Mouse (Mus musculus) G1E (cell line): ENCODE data around the gene Egfl8. TPM values are rescaled to one million over a fixed set of nuclear protein-coding genes. Genes with fewer than 3 reads are reported as not detected.

Experiments used
- ATAC-seq: 2 replicates; pipeline ENCODE4 v1.8.0; 2016; ENCODE audit warnings: mild to moderate bottlenecking; ENCODE audit not compliant: insufficient number of reproducible peaks, poor library complexity, low FRiP score, severe bottlenecking; ENCODE audit errors: extremely low read depth
- DNase-seq: peaks from one replicate; pipeline ENCODE4 v3.0.0; 2012; ENCODE audit warnings: low spot score
- H3K27me3 ChIP-seq: 2 replicates; pipeline ENCODE4 v1.6.1; 2012; ENCODE audit warnings: mild to moderate bottlenecking, low read length, inconsistent platforms; ENCODE audit not compliant: insufficient read depth
- H3K36me3 ChIP-seq: replicated peaks from 2 replicates; pipeline ENCODE3; 2012; ENCODE audit warnings: mild to moderate bottlenecking, inconsistent platforms
- H3K4me1 ChIP-seq: 2 replicates; pipeline ENCODE4 v1.6.1; 2012; ENCODE audit warnings: low read depth, low read length, inconsistent platforms, mixed read lengths; ENCODE audit not compliant: insufficient read depth
- H3K4me3 ChIP-seq: 2 replicates; pipeline ENCODE4 v1.5.1; 2012; ENCODE audit warnings: low read depth, mild to moderate bottlenecking, inconsistent platforms, low read length, moderate library complexity, mixed read lengths
- H3K9me3 ChIP-seq: replicated peaks from 2 replicates; pipeline ENCODE4 v1.6.1; 2012; ENCODE audit warnings: inconsistent platforms
- CTCF ChIP-seq: IDR thresholded peaks from 2 replicates; pipeline ENCODE4 v1.5.1; 2012; ENCODE audit warnings: low read depth, low read length, inconsistent platforms, mixed read lengths
- GATA1 ChIP-seq: IDR thresholded peaks from 2 replicates; pipeline ENCODE4 v1.6.1; 2012; ENCODE audit warnings: borderline replicate concordance, low read length, inconsistent platforms, mixed read lengths
- GATA2 ChIP-seq: IDR thresholded peaks from 2 replicates; pipeline ENCODE4 v1.6.1; 2012; ENCODE audit warnings: low read depth, low read length, inconsistent platforms, borderline replicate concordance
- POLR2AphosphoS5 ChIP-seq: IDR thresholded peaks from 2 replicates; pipeline ENCODE4 v1.6.1; 2012; ENCODE audit warnings: low read depth, low read length, inconsistent platforms; ENCODE audit not compliant: insufficient replicate concordance
- TAL1 ChIP-seq: conservative IDR thresholded peaks from 2 replicates; pipeline ENCODE4 v1.6.1; 2012; ENCODE audit warnings: low read depth, low read length, inconsistent platforms, mixed read lengths
- polyA plus RNA-seq: library from polyadenylated mRNA; stranded (reverse); fragments of >175 nt; gene quantifications from 2 replicates; pipeline ENCODE4 v1.2.3, GENCODE M21; 2012
- total RNA-seq, 2 experiments: library from RNA; stranded (forward) in 1 of 2; stranded (reverse) in 1 of 2; fragments of 200-1000 nt in 1 of 2; fragments of >200 nt in 1 of 2; fragmentation: Nextera tagmentation in 1 of 2; gene quantifications; 2 replicates each; pipeline ENCODE4 v1.2.3; 2014 to 2017

Egfl8 gene
- total and polyA plus RNA-seq, 3 experiments, result 0.80 to 1.5 (median 0.93) TPM

DNA sequence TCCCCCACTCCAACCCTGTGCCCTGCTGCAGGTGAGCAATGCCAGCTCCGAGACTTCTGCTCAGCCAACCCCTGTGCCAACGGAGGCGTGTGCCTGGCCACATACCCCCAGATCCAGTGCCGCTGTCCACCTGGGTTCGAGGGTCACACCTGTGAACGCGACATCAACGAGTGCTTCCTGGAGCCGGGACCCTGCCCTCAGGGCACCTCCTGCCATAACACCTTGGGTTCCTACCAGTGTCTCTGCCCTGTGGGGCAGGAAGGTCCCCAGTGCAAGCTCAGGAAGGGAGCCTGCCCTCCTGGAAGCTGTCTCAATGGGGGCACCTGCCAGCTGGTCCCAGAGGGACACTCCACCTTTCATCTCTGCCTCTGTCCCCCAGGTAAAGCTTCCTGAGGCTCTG lies 48.5 kb downstream of the Egfl8 start:
- DNase-seq (no peak), ATAC-seq (no peak)
- no peak overlapping the region for H3K4me3 ChIP-seq
- TF ChIP-seq GATA2 (no peak), POLR2AphosphoS5 (no peak), CTCF (no peak), GATA1 (no peak)
- H3K4me1 ChIP-seq, result peaks cover 16% of the 10 kb centered on the region
- H3K36me3 ChIP-seq, result no peaks in the 10 kb centered on the region
- H3K27me3 ChIP-seq, result peaks cover 58% of the 10 kb centered on the region
- H3K9me3 ChIP-seq, result no peaks in the 10 kb centered on the region

GRCm38 (mm10) chr17:34564796-34565195 lies 51.0 kb downstream of the Egfl8 start:
- H3K4me1 ChIP-seq, result peaks cover 11% of the 10 kb centered on the region
- H3K9me3 ChIP-seq, result no peaks in the 10 kb centered on the region
- peaks cover 51% of the 10 kb centered on the region for H3K27me3 ChIP-seq
- ATAC-seq, result no peak
- H3K36me3 ChIP-seq, result no peaks in the 10 kb centered on the region
- no peak overlapping the region for H3K4me3 ChIP-seq
- DNase-seq, result no peak
- TF ChIP-seq GATA2 (no peak), TAL1 (no peak), POLR2AphosphoS5 (no peak), GATA1 (no peak), CTCF (no peak)

DNA sequence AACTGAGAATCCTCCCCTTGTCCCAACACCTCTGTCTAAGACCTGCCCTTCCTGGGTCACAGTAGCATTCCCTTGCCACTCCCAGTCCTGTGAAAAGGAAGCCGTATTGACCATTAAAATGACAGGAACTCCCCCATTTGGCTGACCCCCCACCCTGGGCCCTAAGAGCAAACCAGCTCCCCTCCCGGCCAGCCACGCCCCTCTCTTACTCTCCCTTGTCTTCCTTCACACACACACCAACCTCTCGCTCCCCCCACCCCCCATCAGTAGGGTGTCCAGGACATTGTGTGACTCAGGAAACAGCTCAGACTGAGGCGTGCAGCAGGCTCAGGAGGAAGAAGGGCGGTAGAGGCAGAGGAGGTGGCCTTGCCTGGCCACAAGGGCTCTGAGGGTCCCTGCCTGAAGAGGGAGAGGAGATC lies 51.8 kb downstream of the Egfl8 start, which contains the start of gene Notch4:
TSS of gene Notch4 (plus strand) at position 266 of the 419 bp plus-strand sequence.
- peaks cover 11% of the 10 kb centered on the region for H3K4me1 ChIP-seq
- DNase-seq, result no peak
- no peak for TF ChIP-seq GATA1
- no peaks in the 10 kb centered on the region for H3K9me3 ChIP-seq
- H3K4me3 ChIP-seq, result no peak within 1 kb of the TSS
- ATAC-seq, result no peak
- peaks cover 51% of the 10 kb centered on the region for H3K27me3 ChIP-seq
- no peaks in the 10 kb centered on the region for H3K36me3 ChIP-seq

- DNase-seq (no peak), ATAC-seq (no peak)
- no peak for TF ChIP-seq GATA1
- TF ChIP-seq TAL1, result no peak
- no peak for TF ChIP-seq GATA2
- Histone ChIP-seq H3K9me3 (no peaks in the 10 kb centered on the region), H3K36me3 (no peaks in the 10 kb centered on the region), H3K4me3 (no peak overlapping the region), H3K27me3 (peaks cover 47% of the 10 kb centered on the region), H3K4me1 (peaks cover 11% of the 10 kb centered on the region)
These were observed 52.4 kb downstream of the Egfl8 start for GRCm38 (mm10) chr17:34563354-34563753.

Other genes starting within 250 kb of the Egfl8 start
Only the 20 nearest of the 22 such genes appear.
- gene BC051142, start 217.2 kb downstream of the Egfl8 start, total RNA-seq (2014; fragmentation: Nextera tagmentation), result not detected in 2 replicates
- 0.05 and 0.17 TPM in 2 replicates for gene BC051142, start 217.2 kb downstream of the Egfl8 start, total RNA-seq (2017)
- gene BC051142, start 217.2 kb downstream of the Egfl8 start, polyA plus RNA-seq, result not detected in 2 replicates
- gene Btnl4, start 138.7 kb downstream of the Egfl8 start, total RNA-seq (2014; fragmentation: Nextera tagmentation), result not detected in 2 replicates
- gene Btnl4, start 138.7 kb downstream of the Egfl8 start, total RNA-seq (2017), result 0.22 TPM in 1 of 2 replicates, not detected in the other
- not detected in 2 replicates for gene Btnl4, start 138.7 kb downstream of the Egfl8 start, polyA plus RNA-seq
- not detected in 2 replicates for gene Btnl6, start 98.6 kb downstream of the Egfl8 start, total RNA-seq (2014; fragmentation: Nextera tagmentation)
- gene Btnl6, start 98.6 kb downstream of the Egfl8 start, total RNA-seq (2017), result 0.11 TPM in 1 of 2 replicates, not detected in the other
- not detected in 2 replicates for gene Btnl6, start 98.6 kb downstream of the Egfl8 start, polyA plus RNA-seq
- 0.19 and 0.60 TPM in 2 replicates for gene Notch4, start 51.7 kb downstream of the Egfl8 start, total RNA-seq (2014; fragmentation: Nextera tagmentation)
- gene Notch4, start 51.7 kb downstream of the Egfl8 start, total RNA-seq (2017), result 0.52 and 0.60 TPM in 2 replicates
- gene Notch4, start 51.7 kb downstream of the Egfl8 start, polyA plus RNA-seq, result 0.34 and 0.88 TPM in 2 replicates
- gene Gpsm3, start 26.2 kb downstream of the Egfl8 start, total RNA-seq (2014; fragmentation: Nextera tagmentation), result 86.3 and 99.5 TPM in 2 replicates
- gene Gpsm3, start 26.2 kb downstream of the Egfl8 start, total RNA-seq (2017), result 33.7 and 43.2 TPM in 2 replicates
- gene Gpsm3, start 26.2 kb downstream of the Egfl8 start, polyA plus RNA-seq, result 399 and 473 TPM in 2 replicates
- gene Pbx2, start 24.7 kb downstream of the Egfl8 start, total RNA-seq (2014; fragmentation: Nextera tagmentation), result 35.8 and 44.2 TPM in 2 replicates
- 25.1 and 39.6 TPM in 2 replicates for gene Pbx2, start 24.7 kb downstream of the Egfl8 start, total RNA-seq (2017)
- gene Pbx2, start 24.7 kb downstream of the Egfl8 start, polyA plus RNA-seq, result 137 and 138 TPM in 2 replicates
- 1.9 and 2.2 TPM in 2 replicates for gene Ager, start 18.1 kb downstream of the Egfl8 start, total RNA-seq (2014; fragmentation: Nextera tagmentation)
- 2.1 TPM in 2 replicates for gene Ager, start 18.1 kb downstream of the Egfl8 start, total RNA-seq (2017)
- gene Ager, start 18.1 kb downstream of the Egfl8 start, polyA plus RNA-seq, result 5.7 and 6.5 TPM in 2 replicates
- 92.0 and 103 TPM in 2 replicates for gene Rnf5, start 12.3 kb downstream of the Egfl8 start, total RNA-seq (2014; fragmentation: Nextera tagmentation)
- 17.4 and 17.7 TPM in 2 replicates for gene Rnf5, start 12.3 kb downstream of the Egfl8 start, total RNA-seq (2017)
- gene Rnf5, start 12.3 kb downstream of the Egfl8 start, polyA plus RNA-seq, result 63.3 and 70.8 TPM in 2 replicates
- 96.3 and 96.4 TPM in 2 replicates for gene Agpat1, start 11.7 kb downstream of the Egfl8 start, total RNA-seq (2014; fragmentation: Nextera tagmentation)
- 24.7 and 25.8 TPM in 2 replicates for gene Agpat1, start 11.7 kb downstream of the Egfl8 start, total RNA-seq (2017)
- gene Agpat1, start 11.7 kb downstream of the Egfl8 start, polyA plus RNA-seq, result 163 and 165 TPM in 2 replicates
- 17.1 and 25.6 TPM in 2 replicates for gene Ppt2, start 12.5 kb upstream of the Egfl8 start, total RNA-seq (2014; fragmentation: Nextera tagmentation)
- gene Ppt2, start 12.5 kb upstream of the Egfl8 start, total RNA-seq (2017), result 5.5 and 5.8 TPM in 2 replicates
- gene Ppt2, start 12.5 kb upstream of the Egfl8 start, polyA plus RNA-seq, result 30.8 and 35.1 TPM in 2 replicates
- not detected in 2 replicates for gene Prrt1, start 13.6 kb upstream of the Egfl8 start, total RNA-seq (2014; fragmentation: Nextera tagmentation)
- gene Prrt1, start 13.6 kb upstream of the Egfl8 start, total RNA-seq (2017), result not detected in 2 replicates
- gene Prrt1, start 13.6 kb upstream of the Egfl8 start, polyA plus RNA-seq, result not detected in 2 replicates
- gene Fkbpl, start 28.8 kb upstream of the Egfl8 start, total RNA-seq (2014; fragmentation: Nextera tagmentation), result 1.6 and 4.7 TPM in 2 replicates
- 11.9 and 22.1 TPM in 2 replicates for gene Fkbpl, start 28.8 kb upstream of the Egfl8 start, total RNA-seq (2017)
- gene Fkbpl, start 28.8 kb upstream of the Egfl8 start, polyA plus RNA-seq, result 6.5 and 7.8 TPM in 2 replicates
- 20.5 and 23.0 TPM in 2 replicates for gene Atf6b, start 31.2 kb upstream of the Egfl8 start, total RNA-seq (2014; fragmentation: Nextera tagmentation)
- 7.8 and 9.2 TPM in 2 replicates for gene Atf6b, start 31.2 kb upstream of the Egfl8 start, total RNA-seq (2017)
- 89.0 and 103 TPM in 2 replicates for gene Atf6b, start 31.2 kb upstream of the Egfl8 start, polyA plus RNA-seq
- 0.08 TPM in 1 of 2 replicates, not detected in the other for gene Tnxb, start 54.6 kb upstream of the Egfl8 start, total RNA-seq (2014; fragmentation: Nextera tagmentation)
- under 0.01 and 0.06 TPM in 2 replicates for gene Tnxb, start 54.6 kb upstream of the Egfl8 start, total RNA-seq (2017)
- not detected in 2 replicates for gene Tnxb, start 54.6 kb upstream of the Egfl8 start, polyA plus RNA-seq
- gene C4b, start 127.9 kb upstream of the Egfl8 start, total RNA-seq (2014; fragmentation: Nextera tagmentation), result not detected in 2 replicates
- gene C4b, start 127.9 kb upstream of the Egfl8 start, total RNA-seq (2017), result 0.33 TPM in 1 of 2 replicates, not detected in the other
- not detected in 2 replicates for gene C4b, start 127.9 kb upstream of the Egfl8 start, polyA plus RNA-seq
- gene Cyp21a1, start 188.6 kb upstream of the Egfl8 start, total RNA-seq (2014; fragmentation: Nextera tagmentation), result not detected in 2 replicates
- not detected in 2 replicates for gene Cyp21a1, start 188.6 kb upstream of the Egfl8 start, total RNA-seq (2017)
- not detected in 2 replicates for gene Cyp21a1, start 188.6 kb upstream of the Egfl8 start, polyA plus RNA-seq
- 16.6 and 33.4 TPM in 2 replicates for gene Stk19, start 221.0 kb upstream of the Egfl8 start, total RNA-seq (2014; fragmentation: Nextera tagmentation)
- gene Stk19, start 221.0 kb upstream of the Egfl8 start, total RNA-seq (2017), result 19.6 and 23.1 TPM in 2 replicates
- gene Stk19, start 221.0 kb upstream of the Egfl8 start, polyA plus RNA-seq, result 47.6 and 50.2 TPM in 2 replicates
- 25.4 and 27.7 TPM in 2 replicates for gene Dxo, start 221.0 kb upstream of the Egfl8 start, total RNA-seq (2014; fragmentation: Nextera tagmentation)
- 18.2 and 22.7 TPM in 2 replicates for gene Dxo, start 221.0 kb upstream of the Egfl8 start, total RNA-seq (2017)
- gene Dxo, start 221.0 kb upstream of the Egfl8 start, polyA plus RNA-seq, result 58.7 and 70.5 TPM in 2 replicates
- gene Skiv2l, start 234.2 kb upstream of the Egfl8 start, total RNA-seq (2014; fragmentation: Nextera tagmentation), result 25.8 and 37.9 TPM in 2 replicates
- 43.6 and 45.3 TPM in 2 replicates for gene Skiv2l, start 234.2 kb upstream of the Egfl8 start, total RNA-seq (2017)
- 48.8 and 54.7 TPM in 2 replicates for gene Skiv2l, start 234.2 kb upstream of the Egfl8 start, polyA plus RNA-seq
- 66.0 and 86.9 TPM in 2 replicates for gene Nelfe, start 234.4 kb upstream of the Egfl8 start, total RNA-seq (2014; fragmentation: Nextera tagmentation)
- gene Nelfe, start 234.4 kb upstream of the Egfl8 start, total RNA-seq (2017), result 36.9 and 40.4 TPM in 2 replicates
- gene Nelfe, start 234.4 kb upstream of the Egfl8 start, polyA plus RNA-seq, result 278 and 284 TPM in 2 replicates